Mouse (Mus musculus): ENCODE results near the gene Tmem198. TPM values are rescaled to one million over a fixed set of nuclear protein-coding genes. Genes with fewer than 3 reads are reported as not detected.

Tmem198 gene
- total RNA-seq, 2 experiments from 2014 or later = not detected

GRCm38 (mm10) chr1:75450314-75451005, 28.9 kb upstream of the Tmem198 start, which contains the start of gene Asic4:
Asic4 (plus strand) TSS chr1:75450436.
- ATAC-seq (replicated peaks; ENCODE audit: low FRiP score, low TSS enrichment, poor library complexity, severe bottlenecking) = peak; percentile 80

GRCm38 (mm10) chr1:75451900-75452299, 27.4 kb upstream of the Tmem198 start:
- no peak for ATAC-seq (replicated peaks; ENCODE audit: low FRiP score, low TSS enrichment, poor library complexity, severe bottlenecking)

DNA sequence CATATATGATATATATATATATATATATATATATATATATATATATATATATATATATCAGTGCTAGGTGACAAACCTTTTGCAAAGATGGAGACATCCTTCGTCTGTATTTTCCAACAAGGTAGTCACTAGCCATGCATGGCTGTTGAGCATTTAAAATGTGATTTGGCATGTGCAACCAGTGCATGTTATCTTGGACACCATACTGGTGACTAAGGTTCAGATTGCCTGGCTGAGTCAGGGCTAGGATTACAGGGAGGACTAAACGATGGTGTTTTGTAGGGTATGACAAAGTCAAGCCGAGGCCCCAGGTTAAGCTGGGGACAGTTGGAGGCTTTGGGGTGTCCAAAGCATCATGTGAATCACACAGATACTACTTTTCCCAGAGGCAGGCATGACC, 23.9 kb upstream of the Tmem198 start:
- ATAC-seq (replicated peaks; ENCODE audit: low FRiP score, low TSS enrichment, poor library complexity, severe bottlenecking) = no peak

GRCm38 (mm10) chr1:75455948-75456347, 23.4 kb upstream of the Tmem198 start:
- no peak for ATAC-seq (replicated peaks; ENCODE audit: low FRiP score, low TSS enrichment, poor library complexity, severe bottlenecking)

- 0 out of 2 replicates have a peak, but pooled peaks have one; percentile 22 for ATAC-seq (replicated peaks; ENCODE audit: low FRiP score, low TSS enrichment, poor library complexity, severe bottlenecking)
These were observed 22.4 kb upstream of the Tmem198 start for GRCm38 (mm10) chr1:75456746-75457564.

GRCm38 (mm10) chr1:75457710-75458024, 21.7 kb upstream of the Tmem198 start:
- no peak for ATAC-seq (replicated peaks; ENCODE audit: low FRiP score, low TSS enrichment, poor library complexity, severe bottlenecking)

GRCm38 (mm10) chr1:75458025-75458788, 21.1 kb upstream of the Tmem198 start:
- 0 out of 2 replicates have a peak, but pooled peaks have one; percentile 26 for ATAC-seq (replicated peaks; ENCODE audit: low FRiP score, low TSS enrichment, poor library complexity, severe bottlenecking)

DNA sequence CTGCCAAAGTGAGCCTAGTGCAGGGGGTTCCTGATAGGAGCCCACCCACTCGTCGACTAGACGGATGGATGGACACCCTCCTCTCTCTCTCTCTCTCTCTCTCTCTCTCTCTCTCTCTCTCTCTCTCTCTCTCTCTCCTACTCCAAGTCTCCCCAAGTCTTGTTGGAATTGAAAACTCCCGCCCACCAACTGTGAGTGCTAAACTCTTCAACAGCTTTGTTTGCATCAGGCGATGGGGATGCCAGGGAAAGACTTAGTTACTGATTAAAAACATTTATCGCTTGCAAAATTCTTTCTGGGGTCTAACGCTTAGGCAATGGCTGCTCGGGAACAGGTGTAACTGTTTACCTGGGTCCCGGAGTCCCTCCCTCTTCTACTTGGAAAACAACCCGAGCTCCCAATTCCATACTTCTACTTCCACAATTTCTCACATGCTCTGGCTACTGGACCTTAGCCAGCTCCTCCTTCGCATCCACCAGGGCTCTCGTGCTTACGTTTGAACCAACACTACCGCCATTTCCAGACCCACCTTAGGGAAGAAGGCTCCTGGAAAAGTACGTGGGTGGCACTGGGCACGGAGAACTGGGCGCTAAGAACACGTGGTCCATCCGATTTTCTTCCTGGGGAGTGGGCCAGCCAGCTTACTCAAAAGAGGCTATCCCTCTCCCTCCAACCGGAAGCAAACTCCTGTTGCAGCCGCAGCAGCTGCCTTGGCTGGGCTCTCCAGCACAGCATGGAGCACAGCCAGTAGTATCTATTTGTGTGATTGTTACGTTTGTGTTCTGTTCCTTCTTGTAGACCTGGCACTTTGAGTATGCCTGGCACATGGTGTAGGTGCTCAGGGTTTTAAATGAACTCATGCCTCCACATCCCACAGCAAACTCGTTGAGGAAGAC, 20.3 kb upstream of the Tmem198 start:
- no peak for ATAC-seq (replicated peaks; ENCODE audit: low FRiP score, low TSS enrichment, poor library complexity, severe bottlenecking)

DNA sequence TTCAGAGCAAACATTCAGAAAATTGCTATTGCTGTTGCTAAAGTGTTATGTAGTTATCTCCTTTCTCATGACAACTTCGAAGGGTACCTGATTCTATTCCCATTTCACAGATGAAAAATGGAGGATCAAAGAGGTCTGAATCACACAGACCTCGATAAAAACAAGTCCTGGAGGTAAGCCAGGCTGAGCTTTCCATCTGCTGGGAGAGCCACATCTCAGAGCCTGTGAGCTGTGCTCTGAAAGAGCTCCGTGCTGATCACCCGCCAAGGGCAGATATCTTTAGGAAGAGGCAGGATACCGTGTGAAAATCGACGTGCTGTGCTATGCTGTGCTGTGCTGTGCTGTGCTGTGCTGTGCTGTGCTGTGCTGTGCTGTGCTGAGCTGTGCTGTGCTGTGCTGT, 19.0 kb upstream of the Tmem198 start:
- no peak for ATAC-seq (replicated peaks; ENCODE audit: low FRiP score, low TSS enrichment, poor library complexity, severe bottlenecking)

- peak; percentile 60 for ATAC-seq (replicated peaks; ENCODE audit: low FRiP score, low TSS enrichment, poor library complexity, severe bottlenecking)
These were observed 16.7 kb upstream of the Tmem198 start for GRCm38 (mm10) chr1:75462636-75463035.

- peak; percentile 81 for ATAC-seq (replicated peaks; ENCODE audit: low FRiP score, low TSS enrichment, poor library complexity, severe bottlenecking)
These were observed 15.6 kb upstream of the Tmem198 start for GRCm38 (mm10) chr1:75463652-75464204.

- ATAC-seq (replicated peaks; ENCODE audit: low FRiP score, low TSS enrichment, poor library complexity, severe bottlenecking) = peak; percentile 61
These were observed 12.0 kb upstream of the Tmem198 start for GRCm38 (mm10) chr1:75467215-75467927.

GRCm38 (mm10) chr1:75469287-75469825, 10.0 kb upstream of the Tmem198 start:
- no peak for ATAC-seq (replicated peaks; ENCODE audit: low FRiP score, low TSS enrichment, poor library complexity, severe bottlenecking)

- ATAC-seq (replicated peaks; ENCODE audit: low FRiP score, low TSS enrichment, poor library complexity, severe bottlenecking) = no peak
These were observed 2.9 kb upstream of the Tmem198 start for GRCm38 (mm10) chr1:75476441-75476840.

GRCm38 (mm10) chr1:75477264-75477965, 1.9 kb upstream of the Tmem198 start:
- ATAC-seq (replicated peaks; ENCODE audit: low FRiP score, low TSS enrichment, poor library complexity, severe bottlenecking) = peak; percentile 49

DNA sequence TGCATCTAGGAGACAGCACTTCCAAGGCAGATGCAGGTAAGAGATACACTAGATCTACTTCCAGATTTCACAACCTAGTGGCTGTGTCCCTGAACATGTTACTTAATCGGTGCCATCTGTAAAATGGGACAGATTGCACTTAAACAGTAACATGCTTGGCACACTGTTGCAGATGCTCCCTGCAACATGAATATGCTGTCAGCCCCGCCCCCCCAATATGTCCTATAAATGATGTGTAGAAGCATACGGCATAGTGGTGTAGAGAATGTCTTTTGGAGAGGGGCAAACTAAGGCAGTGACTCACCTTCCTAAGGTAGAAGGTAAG, 1.4 kb upstream of the Tmem198 start:
- ATAC-seq (replicated peaks; ENCODE audit: low FRiP score, low TSS enrichment, poor library complexity, severe bottlenecking) = no peak

DNA sequence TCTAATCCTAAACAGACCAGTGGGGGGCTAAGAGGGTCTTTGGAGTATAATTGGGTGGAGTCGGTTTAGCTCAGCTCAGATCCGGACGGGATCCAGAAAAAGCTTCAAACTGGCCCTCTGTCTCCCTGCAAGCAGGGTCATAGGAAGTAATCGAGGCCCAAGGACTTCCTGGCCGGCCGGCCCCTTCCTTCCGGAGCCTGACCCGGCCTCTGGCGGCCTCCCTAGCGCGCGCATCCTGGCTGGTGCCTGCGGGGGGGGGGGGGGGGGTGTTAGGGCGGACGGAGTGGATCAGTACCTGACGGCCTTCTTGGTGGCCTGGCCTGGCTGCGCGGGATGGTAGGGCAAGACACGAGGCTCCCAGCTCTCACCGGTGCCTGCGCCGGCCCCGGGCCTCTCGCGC, 835 bp upstream of the Tmem198 start:
- no peak for ATAC-seq (replicated peaks; ENCODE audit: low FRiP score, low TSS enrichment, poor library complexity, severe bottlenecking)

GRCm38 (mm10) chr1:75479635-75479989, 280 bp downstream of the Tmem198 start:
- no peak for ATAC-seq (replicated peaks; ENCODE audit: low FRiP score, low TSS enrichment, poor library complexity, severe bottlenecking)

Measured in megakaryocyte-erythroid progenitor cell, adult 5-6 weeks (primary cell).